Mouse (Mus musculus): ENCODE data around the gene Nlgn1. TPM values are rescaled to one million over a fixed set of nuclear protein-coding genes. Genes with fewer than 3 reads are reported as not detected.

Nlgn1 gene
- 0.89 and 1.3 TPM in 2 replicates for total RNA-seq (2021)
- long read RNA-seq, experiment 1, result 0 reads
- long read RNA-seq, experiment 2, result 0 reads

DNA sequence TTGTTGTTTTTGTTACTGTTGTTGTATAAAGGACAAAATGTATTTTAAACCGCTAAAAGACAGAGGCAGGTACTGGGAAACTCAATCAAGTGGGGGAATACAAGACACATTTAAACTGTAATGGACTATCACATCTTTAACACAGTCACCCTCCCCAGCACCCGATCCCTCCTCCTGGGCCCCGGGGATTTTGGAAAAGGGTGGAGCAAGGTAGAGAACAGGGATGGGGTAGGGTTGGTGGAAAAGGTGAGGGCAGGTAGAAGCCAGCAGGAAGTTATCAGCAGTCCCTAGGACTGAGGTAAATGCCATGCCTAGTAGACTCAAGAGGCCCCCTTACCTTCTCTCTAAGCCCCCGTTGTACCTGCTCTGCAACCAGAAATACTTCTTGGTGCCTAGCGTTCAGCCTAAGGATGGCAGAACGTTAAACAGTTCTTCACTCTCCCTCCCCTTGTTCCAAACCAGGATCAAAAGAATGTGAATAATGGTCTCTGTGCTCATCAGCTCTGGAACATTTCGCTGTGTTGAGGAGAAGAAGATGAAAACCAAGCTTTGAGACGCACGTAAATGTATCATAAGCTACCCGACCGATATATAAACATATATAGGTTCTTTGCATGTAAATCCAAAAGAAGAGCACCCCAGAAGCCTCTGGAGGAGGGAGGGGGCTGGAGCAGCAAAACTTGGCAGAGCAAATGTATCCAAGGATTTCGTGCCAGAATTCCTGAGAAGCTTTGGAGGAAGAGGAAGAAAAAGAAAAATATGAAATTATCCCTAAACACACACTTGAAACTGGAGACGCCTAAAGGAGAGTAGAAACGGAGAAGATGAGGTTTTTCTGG lies at the start of gene Nlgn1:
Gene Nlgn1, minus strand, starts transcription at position 61 of the 839 bp plus-strand sequence.
- no peak for DNase-seq

- no peak for DNase-seq
Observed at GRCm38 (mm10) chr3:26378272-26378671, 46.0 kb upstream of the Nlgn1 start.

DNA sequence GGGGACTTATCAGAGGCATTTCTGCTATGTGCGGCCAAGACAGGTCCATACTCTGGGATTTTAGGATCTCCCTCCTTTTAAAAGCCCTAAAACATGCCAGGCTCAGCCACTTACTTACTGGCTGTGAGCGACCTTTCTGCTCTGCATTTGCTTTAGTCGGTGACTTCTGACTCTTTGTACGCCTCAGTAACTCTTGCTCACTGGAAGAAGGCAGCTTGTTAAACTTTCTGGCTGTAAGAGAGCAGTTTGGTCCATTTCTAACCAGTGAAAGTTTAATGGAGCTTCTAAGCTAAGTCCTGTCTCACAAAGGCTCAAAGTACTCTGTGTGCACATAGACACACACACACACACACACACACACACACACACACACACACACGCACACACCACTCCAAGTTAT lies 22.8 kb upstream of the Nlgn1 start:
- DNase-seq, result no peak

DNA sequence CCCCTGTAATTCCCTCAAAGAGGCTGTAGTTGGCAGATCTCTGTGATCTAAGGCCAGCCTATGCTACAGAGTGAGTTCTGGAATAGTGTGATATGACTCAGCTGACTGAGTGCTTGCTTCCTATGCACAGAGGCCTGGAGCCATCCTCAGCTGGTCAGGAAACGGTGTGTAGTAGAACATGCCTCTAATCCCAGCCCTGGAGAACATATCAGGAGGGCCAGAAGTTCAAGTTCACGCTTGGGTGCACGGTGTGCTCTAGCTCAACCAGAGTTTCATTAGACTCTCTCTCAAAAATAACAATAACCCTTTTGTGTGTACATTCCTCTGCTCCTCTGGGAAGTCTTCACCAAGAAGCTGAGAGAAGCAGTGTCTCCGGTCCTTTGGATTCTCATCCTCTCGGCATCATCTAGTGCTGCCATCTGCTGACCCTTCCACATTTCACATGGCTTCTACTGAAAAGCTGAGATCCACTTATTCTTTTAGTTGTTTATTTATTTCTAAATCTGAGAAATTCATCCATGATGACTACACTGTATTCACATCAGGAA lies 22.3 kb upstream of the Nlgn1 start:
- no peak for DNase-seq

DNA sequence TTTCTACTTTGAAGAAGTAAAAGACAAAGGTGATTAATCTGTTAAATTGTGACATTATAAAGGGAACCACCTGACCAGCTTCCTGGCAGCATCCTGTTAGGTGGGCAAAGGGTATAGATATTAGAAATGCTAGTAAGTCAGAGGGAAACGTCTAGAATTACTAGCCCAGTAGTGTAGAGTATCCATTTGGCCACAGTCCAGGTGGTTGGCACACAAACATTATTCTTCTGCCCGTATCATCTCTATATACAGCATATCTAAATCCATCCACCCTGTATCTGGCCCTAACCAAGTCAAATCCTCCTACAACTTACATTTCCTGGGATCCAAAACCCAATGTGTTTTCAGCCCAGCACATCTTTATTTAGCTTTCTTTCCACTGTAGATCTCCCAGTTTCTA lies 5.2 kb upstream of the Nlgn1 start:
- no peak for DNase-seq

GRCm38 (mm10) chr3:26333239-26333811 lies 1.1 kb upstream of the Nlgn1 start:
- DNase-seq, result peak; percentile 7

- DNase-seq, result peak; percentile 4
Observed at GRCm38 (mm10) chr3:26331177-26332061, 841 bp downstream of the Nlgn1 start.

- no peak for DNase-seq
Observed at GRCm38 (mm10) chr3:26330863-26331176, 1.4 kb downstream of the Nlgn1 start.

GRCm38 (mm10) chr3:26330019-26330418 lies 2.2 kb downstream of the Nlgn1 start:
- DNase-seq, result no peak

DNA sequence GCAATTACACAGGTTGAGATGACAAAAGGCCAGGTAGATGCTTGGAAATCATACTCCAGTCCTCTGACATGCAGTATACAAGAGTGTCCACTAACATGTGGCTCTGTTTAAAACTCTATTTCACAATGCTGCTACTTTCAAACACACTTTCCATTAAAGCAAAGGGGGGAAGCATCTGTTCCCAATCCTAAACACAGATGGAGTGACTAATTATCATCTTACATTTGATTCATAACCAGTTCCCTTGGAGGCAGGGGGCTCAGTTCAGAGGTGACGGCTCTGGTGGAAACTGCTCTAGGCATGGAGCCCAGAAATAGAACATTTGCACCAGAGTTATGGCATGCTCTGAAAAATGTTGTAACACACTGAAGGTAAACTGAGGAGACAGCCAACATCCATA lies 7.8 kb downstream of the Nlgn1 start:
- no peak for DNase-seq

DNA sequence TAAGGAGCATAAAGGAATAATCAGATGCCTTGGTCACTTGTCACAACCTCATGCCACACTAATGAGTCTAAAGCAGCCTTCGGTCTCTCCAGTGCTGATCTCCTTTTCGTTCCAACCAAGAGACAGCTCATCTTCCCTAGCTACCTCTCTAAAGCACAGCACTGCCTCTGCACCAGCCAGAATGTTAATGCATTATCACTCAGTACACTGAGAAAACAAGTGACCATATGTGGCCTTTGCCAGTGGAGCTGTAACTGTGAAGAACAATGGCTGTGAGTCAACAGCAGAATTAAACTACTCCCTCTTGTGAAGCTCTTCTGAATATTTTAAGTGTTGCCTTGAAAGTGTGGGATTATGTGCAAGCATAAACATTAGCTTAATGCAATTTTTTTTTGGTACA lies 14.9 kb downstream of the Nlgn1 start:
- DNase-seq, result no peak

DNA sequence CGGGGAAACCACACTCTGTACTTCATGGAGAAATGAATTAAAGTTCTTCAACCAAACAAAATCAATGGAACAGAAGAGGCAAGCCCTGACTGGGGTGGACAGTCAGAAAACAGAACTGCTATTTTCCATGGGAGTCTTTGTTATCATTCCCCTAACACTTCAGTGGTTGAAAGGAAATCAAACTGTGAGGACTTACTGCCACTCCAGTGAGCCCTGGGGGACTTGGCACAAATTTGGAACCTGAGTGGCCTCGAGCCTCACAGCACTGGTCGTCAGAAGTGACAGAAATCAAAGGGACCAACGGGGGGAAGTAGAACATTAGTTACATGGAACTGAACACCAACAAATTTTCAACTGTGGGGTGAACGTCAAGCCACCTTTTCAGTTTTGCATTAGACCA lies 34.4 kb downstream of the Nlgn1 start:
- no peak for DNase-seq

- DNase-seq, result peak; percentile 12
Observed at GRCm38 (mm10) chr3:26270894-26271795, 61.1 kb downstream of the Nlgn1 start.

DNA sequence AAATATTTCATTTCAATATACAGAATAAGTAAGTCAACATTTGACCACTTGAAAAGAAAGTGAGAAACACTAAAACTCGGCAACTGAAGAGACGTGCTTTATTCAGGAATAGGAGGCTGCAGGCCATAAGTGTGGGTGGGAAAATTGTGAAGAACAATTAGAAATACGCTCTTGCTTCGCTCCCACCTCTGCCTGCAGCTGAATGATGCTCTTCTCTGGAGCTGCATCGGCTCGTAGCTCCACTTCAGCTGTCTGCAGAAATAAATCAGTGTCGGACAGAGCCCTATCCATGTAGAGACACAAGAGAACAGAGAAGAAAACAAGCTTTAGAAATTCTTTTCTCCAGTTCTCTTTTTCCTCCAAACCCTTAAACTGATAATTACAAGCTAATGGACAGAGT lies 85.7 kb downstream of the Nlgn1 start:
- DNase-seq, result no peak

DNA sequence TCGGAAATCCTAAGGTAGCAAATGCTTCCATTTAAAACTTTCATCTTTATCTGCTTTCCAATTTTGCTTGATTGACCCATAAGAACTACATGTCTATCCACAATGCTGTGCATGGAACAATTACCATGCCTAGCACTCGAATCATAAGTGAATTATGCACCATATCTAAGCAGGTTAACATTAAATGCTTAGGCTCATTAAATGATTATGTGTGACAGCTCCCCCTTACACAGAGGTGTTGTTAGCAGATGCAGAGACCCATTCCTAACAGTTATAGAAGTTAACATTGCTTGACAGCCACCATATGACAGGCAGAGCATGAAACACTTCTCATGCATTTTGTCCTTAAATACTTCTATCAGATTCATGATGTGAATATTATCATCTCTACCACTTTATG lies 89.0 kb downstream of the Nlgn1 start:
- no peak for DNase-seq

GRCm38 (mm10) chr3:26230006-26230405 lies 102.3 kb downstream of the Nlgn1 start:
- DNase-seq, result no peak

DNA sequence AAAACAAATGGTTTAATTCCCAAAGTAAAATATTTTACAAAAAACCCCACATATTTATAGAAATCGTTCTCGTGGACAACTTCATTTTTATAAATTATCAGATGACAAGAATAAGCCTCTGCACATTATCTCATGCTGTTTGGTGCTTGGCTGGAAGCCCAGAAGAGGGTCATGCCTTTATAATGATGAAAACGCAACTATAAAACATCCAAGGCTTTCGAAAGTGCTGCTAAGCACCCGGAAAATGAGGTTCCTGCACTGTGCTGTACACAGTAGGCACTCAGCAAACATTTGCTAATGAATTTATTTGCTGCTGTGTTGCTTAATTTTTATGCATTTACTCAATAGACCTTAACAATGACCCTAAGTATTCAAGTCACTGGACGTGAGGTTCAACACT lies 103.4 kb downstream of the Nlgn1 start:
- peak; percentile 52 for DNase-seq

GRCm38 (mm10) chr3:26228172-26228781 lies 104.0 kb downstream of the Nlgn1 start:
- no peak for DNase-seq

DNA sequence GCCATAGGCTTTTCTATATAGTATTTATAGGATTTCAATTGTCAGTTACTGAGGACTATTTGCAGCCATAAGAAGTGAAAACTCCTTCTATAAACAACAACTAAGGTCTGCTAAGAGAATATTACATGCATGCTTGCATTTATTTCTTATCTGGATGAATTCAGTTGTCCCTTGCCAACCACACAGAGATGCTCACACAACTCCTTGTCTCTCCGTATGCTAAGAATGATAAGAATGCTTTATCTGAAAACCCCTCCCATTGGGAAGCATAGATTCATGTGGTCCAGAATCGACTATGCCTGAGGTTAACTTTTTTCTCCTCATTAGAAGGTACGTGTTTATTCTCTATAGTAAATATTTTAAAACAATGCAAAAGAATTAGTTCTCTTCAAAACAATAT lies 108.8 kb downstream of the Nlgn1 start:
- DNase-seq, result no peak

- peak; percentile 8 for DNase-seq
Observed at GRCm38 (mm10) chr3:26216231-26216630, 116.0 kb downstream of the Nlgn1 start.

GRCm38 (mm10) chr3:26202702-26203101 lies 129.6 kb downstream of the Nlgn1 start:
- no peak for DNase-seq
